Mouse (Mus musculus) E14TG2a.4 (cell line): Measurements from ENCODE around the gene Metap2.

ENCODE experiments used
- CTCF ChIP-seq: conservative IDR thresholded peaks from 2 replicates; pipeline ENCODE4 v1.5.1; 2014; ENCODE audit warnings: low read length
- NANOG ChIP-seq: IDR thresholded peaks from 2 replicates; pipeline ENCODE4 v1.6.1; 2014; ENCODE audit warnings: borderline replicate concordance, low read length, mixed read lengths
- POU5F1 ChIP-seq: IDR thresholded peaks from 2 replicates; pipeline ENCODE4 v1.6.1; 2014; ENCODE audit warnings: low read length, borderline replicate concordance

- TF ChIP-seq CTCF (no peak), POU5F1 (no peak), NANOG (no peak)
Observed at GRCm38 (mm10) chr10:93932861-93933260, 36.0 kb upstream of the Metap2 start.
